Mouse (Mus musculus): ENCODE results near the gene Gm17655.

DNA sequence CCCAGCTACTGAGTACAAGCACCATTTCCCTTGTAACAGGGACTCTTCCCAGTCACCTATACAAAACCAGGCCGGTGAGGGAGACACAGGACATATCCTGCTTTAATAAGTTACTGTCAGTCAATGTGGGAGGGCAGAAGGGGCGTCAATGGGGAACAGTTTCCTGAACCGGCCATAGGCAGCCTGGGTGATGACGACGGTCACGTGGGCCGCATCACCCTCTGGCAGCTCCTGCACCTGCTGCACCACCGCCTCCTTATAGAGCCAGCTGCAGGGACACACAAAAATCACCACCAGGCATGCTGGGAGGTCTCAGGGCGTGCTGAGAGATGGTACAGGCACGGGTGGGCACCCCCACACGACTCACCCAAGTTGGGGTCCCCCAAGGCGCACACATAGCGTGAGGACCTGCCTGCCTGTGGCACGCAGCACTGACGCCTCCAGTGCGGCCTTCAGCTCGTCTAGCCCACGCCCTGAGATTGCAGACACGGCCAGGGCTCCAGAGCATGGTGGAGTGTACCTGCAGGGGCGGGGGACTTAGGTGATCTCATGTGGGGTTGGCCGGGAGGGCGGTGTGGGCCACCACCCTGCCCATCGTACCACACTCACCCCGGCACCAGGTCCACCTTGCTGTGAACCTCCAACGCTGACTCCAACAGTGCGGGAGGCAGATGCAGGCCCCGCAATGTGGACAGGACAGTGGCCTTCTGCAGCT lies 31.7 kb upstream of the Gm17655 start:
- TF ChIP-seq CTCF (IDR thresholded peaks at IDR 0.05; ENCODE audit: insufficient read depth, low read depth, low read length) (no peak), POLR2A (IDR thresholded peaks at IDR 0.05; ENCODE audit: insufficient read depth, low read depth, low read length) (no peak)
